Mouse (Mus musculus) gastrocnemius, adult 18-20 months (tissue): Measurements from ENCODE around the gene Il18r1. TPM values are rescaled to one million over a fixed set of nuclear protein-coding genes. Genes with fewer than 3 reads are reported as not detected.

ENCODE experiments used
- DNase-seq: peaks from one replicate; pipeline ENCODE4 v3.0.0; 2021; ENCODE audit warnings: low spot score
- total RNA-seq, 2 experiments: library from RNA; stranded (reverse); gene quantifications; 2 replicates each; pipeline ENCODE4 v1.2.3; 2021

Il18r1 gene
- total RNA-seq, 2 experiments from 2014 or later, result not detected

DNA sequence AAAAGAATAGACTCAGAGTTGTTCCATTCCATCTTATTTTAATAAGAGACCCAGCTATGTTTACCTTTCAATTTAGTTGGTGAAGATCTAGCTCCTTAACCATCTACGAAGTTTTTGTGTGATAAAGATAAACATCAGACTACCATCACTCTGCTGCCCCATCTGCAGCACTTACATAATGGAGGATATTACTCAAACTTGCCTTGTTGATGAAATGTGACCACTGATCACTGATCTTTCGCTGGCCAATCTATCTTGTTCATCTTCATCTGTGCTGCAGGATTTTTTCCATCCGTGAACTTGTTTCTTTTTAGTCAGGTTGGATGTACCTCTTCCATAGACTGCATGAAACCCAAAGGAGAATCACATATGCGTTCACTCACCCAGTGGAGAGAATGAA, 29.2 kb downstream of the Il18r1 start:
- DNase-seq, result no peak

DNA sequence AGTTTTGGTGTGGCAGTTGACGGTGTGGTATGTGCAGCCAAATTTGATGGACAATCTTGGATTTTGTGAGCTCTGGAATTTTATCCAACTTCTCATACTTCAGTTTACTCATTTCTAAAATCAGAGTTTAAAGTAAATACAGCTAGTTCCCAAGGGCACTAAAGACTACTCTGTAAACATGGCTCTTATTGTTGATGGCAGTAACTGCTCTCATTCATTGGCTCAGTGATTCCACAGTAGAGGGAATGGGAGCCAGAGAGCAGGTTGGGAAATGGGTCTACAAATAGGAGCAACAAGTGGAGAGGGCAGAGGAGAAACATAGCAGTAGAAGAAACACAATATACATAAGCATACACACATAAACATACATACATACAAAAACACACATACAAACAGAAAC, 34.4 kb downstream of the Il18r1 start:
- DNase-seq, result no peak

DNA sequence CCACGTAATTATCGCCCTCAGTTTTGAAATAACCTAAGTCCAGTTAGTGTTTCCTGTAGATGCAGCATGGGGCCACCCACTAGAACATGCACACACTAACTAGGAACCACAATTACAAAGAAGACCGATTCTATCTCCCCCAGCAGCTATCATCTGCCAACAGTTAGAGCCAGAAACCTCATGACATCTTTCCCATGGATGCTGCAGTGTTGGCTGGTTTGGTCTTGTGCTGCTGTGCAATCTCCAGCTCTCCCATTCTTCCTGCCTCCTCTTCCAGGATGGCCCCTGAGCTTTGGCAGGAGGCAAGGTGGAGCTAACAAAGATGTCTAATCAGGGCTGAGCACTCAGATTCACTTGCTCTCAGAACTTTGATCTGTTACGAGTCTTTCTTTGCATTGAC, 35.8 kb downstream of the Il18r1 start:
- no peak for DNase-seq

DNA sequence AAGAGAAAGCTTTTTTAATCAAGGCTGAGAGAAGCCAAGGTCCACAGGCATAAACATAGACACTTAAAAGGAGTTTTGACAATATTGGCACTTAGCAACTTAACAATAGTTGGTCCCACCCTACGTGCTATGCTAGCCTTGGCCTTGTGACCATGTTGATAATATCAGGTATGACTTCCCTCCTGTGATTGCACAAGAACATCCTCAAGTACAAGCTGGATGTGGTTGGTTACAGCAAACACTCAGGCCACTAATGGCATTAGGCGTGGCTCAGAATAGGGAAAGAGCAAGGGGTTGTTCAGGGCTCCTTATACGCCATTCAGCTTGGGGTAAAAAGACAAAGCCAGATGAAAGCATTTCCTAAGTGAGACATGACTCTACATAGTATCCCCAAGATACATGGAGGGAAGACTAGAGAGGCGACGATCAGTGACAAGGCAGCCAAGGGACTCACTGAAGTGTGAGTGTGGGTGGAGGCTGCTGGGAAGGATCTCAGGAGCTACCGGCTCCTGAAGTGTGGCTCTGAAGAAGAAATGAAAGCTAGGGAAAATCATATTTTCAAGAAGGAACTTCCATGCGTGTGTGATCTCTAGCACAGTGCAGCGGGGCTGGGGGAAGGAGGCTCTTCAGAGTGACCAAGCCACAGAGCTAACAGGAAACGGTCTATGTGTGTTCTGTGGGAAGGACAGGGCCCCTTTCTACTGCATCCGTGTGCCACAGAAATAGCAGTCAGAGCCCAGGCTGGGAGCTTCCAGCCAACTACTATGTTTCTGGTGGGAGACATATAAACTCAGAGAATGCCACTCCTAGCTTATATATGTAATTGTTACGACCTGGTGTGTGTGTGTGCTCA, 36.4 kb downstream of the Il18r1 start:
- DNase-seq, result no peak

DNA sequence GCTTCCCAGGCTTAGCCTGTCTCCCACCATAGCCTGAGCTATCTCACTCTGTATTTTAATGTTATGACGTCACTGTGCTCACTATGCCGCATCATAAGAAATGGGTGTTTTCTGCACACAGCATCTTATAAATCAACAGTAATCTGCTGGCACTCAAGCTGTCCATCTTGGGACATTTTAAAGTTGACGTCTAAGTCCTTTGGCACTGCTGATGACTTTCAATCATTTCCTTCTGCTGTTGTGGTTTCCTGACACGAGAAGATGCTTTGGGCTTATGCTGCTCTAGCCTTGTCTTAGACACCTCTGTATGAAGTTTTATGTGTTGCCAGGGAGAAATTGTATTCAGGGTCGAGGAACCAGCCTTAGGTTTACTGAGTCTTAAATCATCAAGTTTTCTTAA, 39.2 kb downstream of the Il18r1 start:
- DNase-seq, result no peak

DNA sequence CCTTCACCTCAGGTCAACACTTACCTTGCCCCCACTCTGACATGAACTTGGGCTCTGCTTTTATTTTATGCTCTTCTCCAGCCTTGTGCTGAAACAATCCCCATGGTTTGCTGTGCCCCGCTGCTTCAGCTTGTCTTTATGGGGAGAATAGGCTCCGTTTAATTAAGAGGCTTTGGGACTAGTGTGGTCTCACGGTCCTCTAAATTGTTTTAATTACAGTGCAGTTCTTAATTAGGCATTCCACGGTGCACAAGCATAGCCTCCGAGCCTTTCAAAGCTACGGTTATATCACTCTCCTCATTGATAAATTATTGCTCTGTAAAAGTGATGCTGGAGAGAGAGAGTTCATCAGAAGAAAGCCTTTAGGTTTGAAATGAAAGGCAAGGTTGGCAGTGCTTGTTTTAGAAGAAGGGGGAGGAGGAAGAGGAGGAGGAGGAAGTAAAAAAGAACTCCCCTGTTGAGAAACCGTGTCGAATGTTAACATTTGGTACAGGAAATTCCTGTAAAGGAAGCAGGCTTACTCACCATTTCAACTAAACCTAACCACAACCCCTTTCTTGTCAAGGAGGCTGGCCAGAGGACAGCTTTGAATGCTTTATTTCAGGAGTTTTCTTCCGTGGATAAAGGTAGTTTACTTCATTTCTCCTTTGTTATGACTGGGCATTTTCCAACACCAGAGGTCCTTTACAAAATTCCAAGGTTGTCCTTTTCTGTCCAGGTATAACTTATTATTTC, 49.7 kb downstream of the Il18r1 start, which contains the start of gene Il18rap:
TSS of gene Il18rap (plus strand) at position 512 of the 735 bp plus-strand sequence.
- DNase-seq, result no peak

DNA sequence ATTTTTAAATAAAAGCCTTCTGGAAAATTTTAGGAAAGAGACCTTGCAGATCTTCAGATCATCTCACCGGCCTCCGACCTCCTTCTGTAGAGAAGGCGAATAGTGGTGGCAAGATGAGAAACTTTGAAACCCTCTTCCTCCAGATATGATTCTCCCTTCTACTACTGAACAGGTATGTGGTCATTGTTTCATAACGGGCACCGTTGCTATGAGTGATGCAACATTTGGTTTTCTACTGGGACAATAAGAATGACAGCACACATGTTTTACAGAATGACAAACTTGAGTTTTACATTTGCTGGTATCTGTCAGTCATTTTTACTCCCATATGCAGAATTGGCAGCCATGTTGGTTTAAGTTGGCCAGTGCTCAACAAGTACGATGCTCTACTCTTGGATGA, 51.0 kb downstream of the Il18r1 start:
- no peak for DNase-seq

DNA sequence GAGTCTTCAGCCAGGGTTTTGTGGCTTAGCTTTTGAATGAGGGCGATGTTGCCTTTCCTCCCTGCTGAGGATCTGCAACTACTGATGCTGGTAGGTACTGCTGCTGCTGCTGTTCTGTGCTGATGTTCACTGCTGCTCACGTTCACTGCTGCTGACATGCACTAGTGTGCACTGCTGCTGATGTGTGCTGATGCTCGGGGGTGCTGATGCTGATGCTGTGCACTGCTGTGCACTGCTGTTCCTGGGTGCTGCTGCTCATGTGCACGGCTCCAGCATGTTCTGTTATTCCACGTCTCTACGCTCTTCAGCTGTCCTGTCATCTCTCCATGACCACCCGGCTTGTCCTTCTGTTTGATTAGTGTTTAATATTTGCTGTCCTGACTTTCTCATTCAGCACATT, 57.6 kb downstream of the Il18r1 start:
- no peak for DNase-seq

DNA sequence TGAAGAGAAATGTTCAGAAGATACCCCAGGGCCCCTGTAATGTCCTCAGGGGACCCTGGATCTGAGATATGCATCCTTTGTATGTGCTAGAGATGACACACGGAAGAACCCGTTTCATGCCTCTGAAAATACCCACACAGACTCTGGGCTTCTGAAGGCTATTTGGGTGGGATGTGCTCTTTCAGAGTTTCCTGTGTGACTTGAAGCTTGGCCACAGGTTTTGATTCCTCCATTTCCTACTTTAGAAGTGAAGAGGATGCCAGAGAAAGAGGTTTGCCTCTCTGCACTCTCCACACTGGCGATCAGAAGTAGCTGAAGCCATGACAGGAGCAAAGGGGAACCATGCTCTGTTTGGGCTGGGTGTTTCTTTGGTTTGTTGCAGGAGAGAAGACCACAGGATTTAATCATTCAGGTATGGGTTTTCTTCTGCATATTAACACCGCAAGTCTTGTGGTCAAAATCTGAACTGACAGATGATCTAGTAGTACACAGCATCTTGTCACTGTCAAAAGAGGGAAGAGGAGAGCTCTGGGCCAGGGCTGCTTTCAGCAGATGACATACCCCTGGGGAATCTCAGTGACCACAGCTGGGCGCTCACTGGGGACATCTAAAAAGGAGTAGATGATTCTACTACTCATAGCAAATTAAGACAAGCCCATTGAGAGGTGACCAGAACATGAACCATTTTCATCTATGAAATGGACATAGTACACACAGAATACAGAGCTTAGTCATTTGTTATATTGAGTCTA, 58.8 kb downstream of the Il18r1 start:
- no peak for DNase-seq

DNA sequence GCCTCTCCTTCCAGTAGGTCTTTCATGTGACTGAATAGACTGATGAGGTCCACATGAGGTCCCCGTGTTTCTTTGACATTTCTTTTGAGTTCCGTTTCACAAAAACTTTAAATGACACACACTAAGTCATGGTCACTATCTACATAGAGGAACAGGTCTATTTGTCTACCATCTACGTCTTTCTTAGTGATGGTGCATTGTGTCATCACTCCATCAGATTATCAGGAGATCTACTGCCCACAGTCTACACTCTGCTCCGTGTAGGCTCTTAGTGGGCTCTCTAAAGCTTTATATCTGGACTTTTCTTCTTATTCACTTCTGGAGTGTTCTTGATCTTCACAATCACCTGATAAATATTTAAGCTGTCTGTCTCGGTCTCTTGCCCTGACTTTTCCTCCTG, 63.9 kb downstream of the Il18r1 start:
- DNase-seq, result no peak

DNA sequence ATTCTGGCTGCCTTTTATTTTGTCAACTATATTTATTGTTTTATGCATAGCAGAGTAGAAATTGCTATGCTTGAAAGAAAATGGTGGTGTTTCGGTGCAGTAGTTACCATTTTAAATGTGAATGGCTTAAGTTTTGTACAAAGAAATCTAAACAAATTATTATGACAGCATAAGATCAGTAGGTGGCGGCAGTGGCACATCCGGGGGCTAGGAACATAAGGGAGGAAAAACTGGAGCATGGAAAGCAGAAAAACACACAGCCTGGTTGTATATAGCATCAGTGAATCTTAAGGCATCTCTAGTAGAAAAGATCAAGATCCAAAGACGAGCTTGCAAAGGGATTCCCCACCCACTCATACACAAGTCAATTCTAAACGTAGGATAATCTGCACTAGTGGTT, 72.2 kb downstream of the Il18r1 start:
- peak; percentile 2 for DNase-seq

DNA sequence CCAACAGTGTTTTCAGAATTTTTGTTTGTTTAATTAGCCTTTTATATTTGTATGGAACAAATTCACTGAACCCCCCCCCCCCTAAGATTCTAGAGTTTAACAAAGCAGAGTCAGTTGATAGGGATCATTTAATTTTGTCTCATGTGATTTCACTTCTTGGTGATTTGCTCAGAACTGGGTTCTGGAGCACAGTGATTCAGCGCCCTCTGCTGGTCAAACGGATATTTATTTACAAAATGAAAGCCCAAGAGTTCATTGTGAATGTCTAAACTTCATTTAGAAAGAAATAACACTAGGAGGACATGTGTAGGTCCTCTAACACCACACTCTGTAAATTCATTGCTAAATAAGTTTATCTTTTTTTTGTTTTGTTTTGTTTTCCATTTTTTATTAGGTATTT, 79.3 kb downstream of the Il18r1 start:
- peak; percentile 62 for DNase-seq

DNA sequence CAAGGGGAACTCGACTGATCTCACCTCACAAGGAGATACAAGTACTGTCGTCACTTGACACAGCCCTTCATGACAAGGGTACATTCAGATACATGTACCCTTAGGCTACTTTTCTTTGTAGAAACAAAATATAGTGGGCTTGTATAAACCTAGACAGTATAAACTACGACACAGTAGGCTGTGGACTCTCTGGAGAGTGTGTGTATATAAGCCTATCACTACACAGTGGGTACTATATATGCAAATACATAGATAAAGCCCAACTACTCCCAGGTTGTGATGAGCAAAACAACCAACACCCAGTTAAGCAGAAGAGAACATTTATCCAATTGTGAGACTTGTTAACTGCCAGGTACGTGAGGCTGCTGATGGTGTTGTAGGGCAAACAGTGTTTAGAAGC, 81.3 kb downstream of the Il18r1 start:
- DNase-seq, result no peak

DNA sequence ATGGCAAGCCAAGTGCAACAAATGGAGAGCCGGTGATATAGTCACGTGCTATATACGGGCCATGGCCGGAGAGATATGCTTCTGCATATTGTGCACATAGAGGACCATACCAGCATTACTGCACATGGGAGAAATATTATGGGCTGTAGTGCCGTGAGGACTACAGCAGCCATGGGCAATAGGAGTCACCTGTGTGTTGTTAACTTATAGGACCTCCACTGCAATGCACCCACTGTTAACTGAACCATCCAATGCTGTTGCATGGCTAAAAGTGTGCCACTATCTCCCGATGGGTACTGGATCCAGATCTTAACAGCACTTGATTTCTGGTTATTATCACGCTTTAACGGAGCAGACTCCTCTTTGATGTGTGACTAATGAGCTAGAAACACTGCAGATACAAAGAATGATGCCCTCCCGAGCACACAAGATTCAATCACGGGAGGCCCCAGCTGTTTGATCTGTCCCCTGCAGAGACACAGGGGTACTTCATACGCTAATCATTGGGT, 81.8 kb downstream of the Il18r1 start:
- no peak for DNase-seq

DNA sequence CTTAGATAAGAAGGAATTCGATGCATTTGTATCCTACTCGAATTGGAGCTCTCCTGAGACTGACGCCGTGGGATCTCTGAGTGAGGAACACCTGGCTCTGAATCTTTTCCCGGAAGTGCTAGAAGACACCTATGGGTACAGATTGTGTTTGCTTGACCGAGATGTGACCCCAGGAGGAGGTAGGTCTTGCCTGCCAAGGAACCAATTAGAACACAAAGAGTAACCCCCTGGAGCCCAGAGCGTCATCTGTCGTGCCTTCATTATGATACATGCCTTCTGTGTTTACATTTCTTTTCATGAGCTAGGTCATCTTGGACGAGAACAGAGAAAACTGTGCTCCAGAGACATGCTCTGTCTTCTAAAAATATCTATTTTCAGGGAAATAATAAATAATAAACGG, 82.4 kb downstream of the Il18r1 start:
- DNase-seq, result no peak

Other genes starting within 250 kb of the Il18r1 start
- gene Il1r1, start 240.5 kb upstream of the Il18r1 start, total RNA-seq, result 1 to 10 TPM; 2.7 to 3.4 TPM
- under 1 TPM; 0.94 to 1.00 TPM for gene Il1rl2, start 140.9 kb upstream of the Il18r1 start, total RNA-seq
- 1 to 10 TPM in 1 of 2 experiments, under 1 TPM in 1; 0.40 to 1.5 TPM for gene Il1rl1, start 36.0 kb upstream of the Il18r1 start, total RNA-seq
- gene Il18rap, start 49.8 kb downstream of the Il18r1 start, total RNA-seq, result not detected
- gene Slc9a4, start 114.5 kb downstream of the Il18r1 start, total RNA-seq, result under 1 TPM; 0.30 to 0.59 TPM
- 10 to 100 TPM; 17.9 to 25.5 TPM for gene Slc9a2, start 215.0 kb downstream of the Il18r1 start, total RNA-seq